Mouse (Mus musculus) midbrain, embryonic 13.5 days (tissue): ENCODE results near the gene Ccnj. TPM values are rescaled to one million over a fixed set of nuclear protein-coding genes. Genes with fewer than 3 reads are reported as not detected.

ENCODE experiments used
- ATAC-seq: fragments of 200-750 bp; cut with Nextera tagmentation; 2 replicates; pipeline ENCODE4 v1.8.0; 2017; ENCODE audit warnings: mild to moderate bottlenecking, moderate TSS enrichment, moderate library complexity
- H3K27ac ChIP-seq: fragments of 300-500 bp; sonication (generic); 2 replicates; pipeline ENCODE4 v1.5.1; 2015; ENCODE audit warnings: inconsistent platforms, mild to moderate bottlenecking, moderate library complexity
- H3K27me3 ChIP-seq: fragments of 300-500 bp; sonication (generic); 2 replicates; pipeline ENCODE4 v1.6.1; 2015; ENCODE audit warnings: mild to moderate bottlenecking, inconsistent platforms
- H3K36me3 ChIP-seq: fragments of 300-500 bp; sonication (generic); 2 replicates; pipeline ENCODE4 v1.6.1; 2015; ENCODE audit warnings: mild to moderate bottlenecking, inconsistent platforms
- H3K4me1 ChIP-seq: fragments of 300-500 bp; sonication (generic); replicated peaks from 2 replicates; pipeline ENCODE4 v1.6.1; 2015; ENCODE audit warnings: inconsistent platforms
- H3K4me2 ChIP-seq: fragments of 300-500 bp; sonication (generic); replicated peaks from 2 replicates; pipeline ENCODE4 v1.6.1; 2015; ENCODE audit warnings: moderate library complexity, mild to moderate bottlenecking, inconsistent platforms
- H3K4me3 ChIP-seq: fragments of 300-500 bp; sonication (generic); replicated peaks from 2 replicates; pipeline ENCODE4 v1.5.1; 2015; ENCODE audit warnings: mild to moderate bottlenecking, inconsistent platforms
- H3K9ac ChIP-seq: fragments of 300-500 bp; sonication (generic); replicated peaks from 2 replicates; pipeline ENCODE4 v1.6.1; 2015; ENCODE audit warnings: mild to moderate bottlenecking, inconsistent platforms
- H3K9me3 ChIP-seq: fragments of 300-500 bp; sonication (generic); 2 replicates; pipeline ENCODE4 v1.6.1; 2016; ENCODE audit warnings: mild to moderate bottlenecking, inconsistent platforms
- WGBS: fragments of 180-500 bp; shearing (Covaris S2); methylation state at CpG from one replicate; pipeline ENCODE4 v1.1.7; 2015; 5-methylcytosine and 5-hydroxymethylcytosine counted together
- polyA plus RNA-seq: library from polyadenylated mRNA; unstranded; fragments of >200 nt; fragmentation: Nextera tagmentation; extraction: Ambion mirVana; gene quantifications from 2 replicates; pipeline ENCODE4 v1.2.1, GENCODE M21; 2015

Ccnj gene
- polyA plus RNA-seq, 1 experiment from 2014 or later = 30.0 TPM

- no peak overlapping the region for H3K4me3 ChIP-seq
- H3K9ac ChIP-seq = no peak overlapping the region
- WGBS = 78% methylated on average over 12 of the region's 12 CpGs
- H3K4me1 ChIP-seq = no peaks in the 10 kb centered on the region
- ATAC-seq = no peak
- no peaks in the 10 kb centered on the region for H3K27me3 ChIP-seq
- H3K4me2 ChIP-seq = no peak overlapping the region
- peaks cover 62% of the 10 kb centered on the region for H3K36me3 ChIP-seq
- H3K27ac ChIP-seq = no peak overlapping the region
- H3K9me3 ChIP-seq = no peaks in the 10 kb centered on the region
Measured at GRCm38 (mm10) chr19:40849391-40849790, 18.3 kb downstream of the Ccnj start.

GRCm38 (mm10) chr19:40859555-40859954 lies 28.5 kb downstream of the Ccnj start:
- Histone ChIP-seq H3K4me1 (no peaks in the 10 kb centered on the region), H3K4me2 (no peak overlapping the region), H3K27ac (no peak overlapping the region), H3K36me3 (no peaks in the 10 kb centered on the region), H3K9ac (no peak overlapping the region), H3K9me3 (no peaks in the 10 kb centered on the region), H3K4me3 (no peak overlapping the region), H3K27me3 (peaks cover 7% of the 10 kb centered on the region; the same call in 1 of the 2 replicates)
- no peak for ATAC-seq
- 74% methylated on average over 4 of the region's 4 CpGs for WGBS

- no peak overlapping the region for H3K27ac ChIP-seq
- H3K4me3 ChIP-seq = no peak overlapping the region
- no peak for ATAC-seq
- no peaks in the 10 kb centered on the region for H3K36me3 ChIP-seq
- H3K4me2 ChIP-seq = no peak overlapping the region
- H3K9ac ChIP-seq = no peak overlapping the region
- H3K4me1 ChIP-seq = 0 out of 2 replicates have a peak, but pooled peaks cover 4% of the 10 kb centered on the region
- no peaks in the 10 kb centered on the region for H3K9me3 ChIP-seq
- WGBS = 46% methylated on average over 5 of the region's 5 CpGs
- peaks cover 46% of the 10 kb centered on the region for H3K27me3 ChIP-seq
Measured at GRCm38 (mm10) chr19:40868284-40868683, 37.2 kb downstream of the Ccnj start.

- 92% methylated on average over 3 of the region's 3 CpGs for WGBS
- no peaks in the 10 kb centered on the region for H3K9me3 ChIP-seq
- no peak overlapping the region for H3K4me3 ChIP-seq
- 0 out of 2 replicates have a peak, but pooled peaks cover 4% of the 10 kb centered on the region for H3K4me1 ChIP-seq
- ATAC-seq = no peak
- H3K27ac ChIP-seq = no peak overlapping the region
- H3K36me3 ChIP-seq = no peaks in the 10 kb centered on the region
- no peak overlapping the region for H3K4me2 ChIP-seq
- H3K27me3 ChIP-seq = peaks cover 46% of the 10 kb centered on the region
- H3K9ac ChIP-seq = no peak overlapping the region
Measured at GRCm38 (mm10) chr19:40869425-40870105, 38.5 kb downstream of the Ccnj start.

GRCm38 (mm10) chr19:40872955-40873665 lies 42.0 kb downstream of the Ccnj start:
- H3K27me3 ChIP-seq = peaks cover 65% of the 10 kb centered on the region
- peak overlapping the region; percentile 94 for H3K27ac ChIP-seq
- no peaks in the 10 kb centered on the region for H3K9me3 ChIP-seq
- ATAC-seq = peak; percentile 99
- 0 out of 2 replicates have a peak, but pooled peaks cover 4% of the 10 kb centered on the region for H3K4me1 ChIP-seq
- H3K4me2 ChIP-seq = peak overlapping the region; percentile 62
- WGBS = 1% methylated on average over 51 of the region's 51 CpGs
- H3K4me3 ChIP-seq = peak overlapping the region; percentile 50
- peak overlapping the region; percentile 59 for H3K9ac ChIP-seq
- H3K36me3 ChIP-seq = no peaks in the 10 kb centered on the region

- Histone ChIP-seq H3K9me3 (no peaks in the 10 kb centered on the region), H3K36me3 (no peaks in the 10 kb centered on the region), H3K4me1 (no peaks in the 10 kb centered on the region), H3K27me3 (peaks cover 77% of the 10 kb centered on the region), H3K27ac (no peak overlapping the region), H3K4me3 (no peak overlapping the region), H3K9ac (no peak overlapping the region), H3K4me2 (no peak overlapping the region)
- 85% methylated on average over 4 of the region's 4 CpGs for WGBS
- no peak for ATAC-seq
Measured at GRCm38 (mm10) chr19:40881700-40882099, 50.6 kb downstream of the Ccnj start.

- Histone ChIP-seq H3K36me3 (no peaks in the 10 kb centered on the region), H3K27ac (no peak overlapping the region), H3K27me3 (peaks cover 75% of the 10 kb centered on the region), H3K9me3 (no peaks in the 10 kb centered on the region), H3K4me1 (no peaks in the 10 kb centered on the region), H3K9ac (no peak overlapping the region), H3K4me2 (no peak overlapping the region), H3K4me3 (no peak overlapping the region)
- 92% methylated on average over 1 of the region's 1 CpGs for WGBS
- no peak for ATAC-seq
Measured at GRCm38 (mm10) chr19:40888887-40889286, 57.8 kb downstream of the Ccnj start.

- H3K4me3 ChIP-seq = peak overlapping the region; percentile 67
- ATAC-seq = no peak; the same call in 1 of the 2 replicates
- WGBS = 50% methylated on average over 21 of the region's 21 CpGs
Measured at GRCm38 (mm10) chr19:40894071-40894506, 63.0 kb downstream of the Ccnj start.

GRCm38 (mm10) chr19:40894519-40895392 lies 63.7 kb downstream of the Ccnj start, which contains the start of gene Zfp518a:
Gene Zfp518a (plus strand): TSS chr19:40894705.
- peaks cover 33% of the 10 kb centered on the region for H3K27me3 ChIP-seq
- peak within 1 kb of the TSS; percentile 58 for H3K4me2 ChIP-seq
- H3K9me3 ChIP-seq = no peaks in the 10 kb centered on the region
- WGBS = under 1% methylated on average over 89 of the region's 89 CpGs
- peak within 1 kb of the TSS; percentile 77 for H3K9ac ChIP-seq
- peaks cover 12% of the 10 kb centered on the region for H3K4me1 ChIP-seq
- peak; percentile 92 for ATAC-seq
- H3K4me3 ChIP-seq = peak within 1 kb of the TSS; percentile 67
- peak within 1 kb of the TSS; percentile 85 for H3K27ac ChIP-seq
- H3K36me3 ChIP-seq = 0 out of 2 replicates have a peak, but pooled peaks cover 2% of the 10 kb centered on the region

More at GRCm38 (mm10) chr19:40894071-40894506, 63.0 kb downstream of the Ccnj start:
- Histone ChIP-seq H3K4me1 (peaks cover 12% of the 10 kb centered on the region), H3K9ac (peak overlapping the region; percentile 77), H3K27me3 (peaks cover 38% of the 10 kb centered on the region), H3K9me3 (no peaks in the 10 kb centered on the region), H3K27ac (peak overlapping the region; percentile 85), H3K4me2 (peak overlapping the region; percentile 58), H3K36me3 (no peaks in the 10 kb centered on the region)

- Histone ChIP-seq H3K9me3 (no peaks in the 10 kb centered on the region), H3K27me3 (peaks cover 29% of the 10 kb centered on the region), H3K27ac (peak overlapping the region; percentile 85), H3K36me3 (0 out of 2 replicates have a peak, but pooled peaks cover 2% of the 10 kb centered on the region), H3K9ac (peak overlapping the region; percentile 77), H3K4me2 (peak overlapping the region; percentile 58), H3K4me3 (peak overlapping the region; percentile 67), H3K4me1 (peaks cover 12% of the 10 kb centered on the region)
- WGBS = 1% methylated on average over 6 of the region's 6 CpGs
- no peak for ATAC-seq
Measured at GRCm38 (mm10) chr19:40895393-40895703, 64.3 kb downstream of the Ccnj start.
